Mouse (Mus musculus) heart, postnatal 25 days (tissue): ENCODE measurements around the gene Cdk17. TPM values are rescaled to one million over a fixed set of nuclear protein-coding genes. Genes with fewer than 3 reads are reported as not detected.

Source experiments
- DNase-seq: peaks from one replicate; pipeline ENCODE4 v3.0.0; 2022; ENCODE audit warnings: low spot score
- intact Hi-C: fragments of 180-260 bp; cut with DNase I; formaldehyde crosslinking; loops from one replicate; pipeline ENCODE4 v1.15.1; 2025
- total RNA-seq, 2 experiments: library from RNA; stranded (reverse); gene quantifications; 2 replicates each; pipeline ENCODE4 v1.2.3; 2021

Cdk17 gene
- total RNA-seq, 2 experiments from 2014 or later, result 16.2 to 19.7 TPM

GRCm38 (mm10) chr10:93163711-93164488 lies 3.2 kb downstream of the Cdk17 start:
- DNase-seq, result no peak
- intact Hi-C loops, result loop anchor here (5.0 kb wide), 4 partner anchors 38 to 308 kb away; no protein-coding TSS in a partner anchor

- intact Hi-C loops, result no loop called here
- DNase-seq, result no peak
These were observed 5.0 kb downstream of the Cdk17 start for GRCm38 (mm10) chr10:93165416-93166381.

DNA sequence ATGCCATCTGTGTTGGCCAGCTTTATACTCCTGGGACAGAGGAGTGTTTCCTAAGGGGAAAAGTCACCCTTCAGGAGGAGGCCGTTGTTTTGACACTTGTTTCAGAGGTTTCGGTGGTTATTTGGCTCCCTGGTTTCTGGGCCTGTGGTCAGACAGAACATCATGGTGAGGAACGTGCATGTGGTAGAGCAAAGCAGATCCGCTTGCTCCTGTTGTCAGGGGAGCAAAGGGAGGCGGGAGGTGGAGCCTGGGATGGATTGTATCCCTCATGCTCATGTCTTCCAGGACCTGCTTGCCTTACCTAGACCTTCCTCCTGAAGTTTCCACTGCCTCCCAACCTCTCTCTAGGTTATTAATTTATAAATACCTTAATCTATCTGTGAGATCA lies 5.7 kb downstream of the Cdk17 start:
- intact Hi-C loops, result no loop called here

GRCm38 (mm10) chr10:93167311-93167710 lies 6.6 kb downstream of the Cdk17 start:
- intact Hi-C loops, result no loop called here
- no peak for DNase-seq

More for the DNA sequence above, 5.7 kb downstream of the Cdk17 start:
- no peak for DNase-seq

DNA sequence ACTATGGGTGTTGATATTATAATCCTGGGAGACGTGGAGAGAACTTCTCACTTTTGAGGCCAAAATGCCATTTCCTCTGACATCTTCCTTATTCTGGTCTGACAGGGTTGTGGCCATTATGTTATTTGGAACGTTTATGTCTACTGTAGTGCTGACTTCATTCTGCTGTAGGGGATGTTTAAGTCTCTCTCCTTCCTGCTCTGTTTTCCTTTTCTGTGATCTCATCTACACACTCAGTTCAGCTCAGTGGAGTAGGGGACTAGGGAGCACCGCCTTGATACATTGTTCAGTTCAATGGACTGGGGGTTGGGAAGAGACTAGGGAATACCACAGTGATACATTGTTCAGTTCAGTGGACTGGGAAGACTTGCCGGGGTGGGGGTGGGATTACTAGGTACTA lies 7.4 kb downstream of the Cdk17 start:
- intact Hi-C loops, result no loop called here

DNA sequence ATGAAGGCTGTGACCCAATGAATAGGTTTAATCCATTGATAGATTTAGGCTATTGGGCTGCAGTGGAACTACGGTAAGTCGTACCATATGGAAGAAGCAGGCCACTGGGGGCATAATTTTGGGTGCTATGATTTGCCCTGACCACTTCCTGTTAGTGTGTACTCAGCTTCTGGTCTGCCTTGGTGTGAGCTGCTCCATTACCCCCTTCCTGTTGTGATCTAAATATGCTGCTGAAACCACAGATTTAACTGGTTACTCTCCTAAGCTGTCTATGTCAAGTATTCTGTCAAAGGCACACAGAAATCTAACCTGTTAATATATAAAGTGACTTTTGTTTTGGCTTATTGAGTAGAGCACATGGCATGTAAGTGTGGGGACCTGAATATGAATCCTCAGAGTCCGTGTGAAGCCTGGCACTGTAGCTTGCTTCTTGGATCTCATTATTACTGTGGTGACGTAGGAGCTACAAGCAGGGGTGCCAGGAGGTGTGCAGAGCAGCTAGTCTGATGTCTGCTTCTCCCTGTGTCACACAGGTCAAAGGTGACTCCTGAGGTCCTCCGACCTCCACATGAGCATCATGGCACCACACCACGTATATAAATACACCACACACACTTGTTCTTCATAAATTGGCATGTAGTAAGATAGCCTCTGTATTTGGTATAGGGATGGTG lies 10.6 kb downstream of the Cdk17 start:
- intact Hi-C loops, result no loop called here
- no peak for DNase-seq

More for the DNA sequence above, 7.4 kb downstream of the Cdk17 start:
- no peak for DNase-seq

- intact Hi-C loops, result no loop called here
These were observed 16.8 kb downstream of the Cdk17 start for GRCm38 (mm10) chr10:93177471-93177870.

GRCm38 (mm10) chr10:93177874-93178273 lies 17.2 kb downstream of the Cdk17 start:
- DNase-seq, result no peak
- intact Hi-C loops, result no loop called here

More at GRCm38 (mm10) chr10:93177471-93177870, 16.8 kb downstream of the Cdk17 start:
- no peak for DNase-seq

GRCm38 (mm10) chr10:93178662-93179061 lies 18.0 kb downstream of the Cdk17 start:
- intact Hi-C loops, result no loop called here
- DNase-seq, result no peak

DNA sequence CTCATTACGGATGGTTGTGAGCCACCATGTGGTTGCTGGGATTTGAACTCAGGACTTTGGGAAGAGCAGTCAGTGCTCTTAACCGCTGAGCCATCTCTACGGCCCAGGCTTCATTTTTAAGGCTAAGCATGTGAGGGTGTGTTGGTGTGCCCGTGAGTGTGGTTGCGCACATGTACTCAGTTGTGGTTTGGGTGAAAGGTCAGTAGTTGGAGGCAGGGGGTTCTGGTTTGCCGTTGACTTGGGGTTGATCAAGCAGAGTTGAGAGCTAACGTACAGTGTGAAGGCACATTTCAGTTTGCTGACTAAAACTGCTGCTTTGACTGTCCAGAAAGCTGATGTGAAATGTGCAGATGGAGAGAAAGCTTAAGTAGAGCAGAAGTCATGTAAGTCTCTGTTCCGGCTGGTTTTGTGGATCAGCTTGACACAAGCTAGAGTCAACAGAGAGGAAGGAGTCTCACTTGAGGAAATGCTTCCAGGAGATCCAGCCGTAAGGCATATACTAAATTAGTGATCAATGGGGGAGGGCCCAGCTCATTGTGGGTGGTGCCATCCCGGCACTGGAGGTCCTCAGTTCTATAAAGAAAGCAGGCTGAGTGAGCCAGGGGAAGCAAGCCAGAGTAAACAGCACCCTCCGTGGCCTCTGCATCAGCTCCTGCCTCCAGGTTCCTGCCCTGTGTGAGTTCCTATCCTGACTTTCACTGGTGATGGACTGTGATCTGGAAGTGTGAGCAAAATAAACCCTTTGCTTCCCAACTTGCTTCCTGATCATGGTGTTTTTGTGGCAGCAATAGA lies 19.2 kb downstream of the Cdk17 start:
- no peak for DNase-seq
- intact Hi-C loops, result no loop called here

DNA sequence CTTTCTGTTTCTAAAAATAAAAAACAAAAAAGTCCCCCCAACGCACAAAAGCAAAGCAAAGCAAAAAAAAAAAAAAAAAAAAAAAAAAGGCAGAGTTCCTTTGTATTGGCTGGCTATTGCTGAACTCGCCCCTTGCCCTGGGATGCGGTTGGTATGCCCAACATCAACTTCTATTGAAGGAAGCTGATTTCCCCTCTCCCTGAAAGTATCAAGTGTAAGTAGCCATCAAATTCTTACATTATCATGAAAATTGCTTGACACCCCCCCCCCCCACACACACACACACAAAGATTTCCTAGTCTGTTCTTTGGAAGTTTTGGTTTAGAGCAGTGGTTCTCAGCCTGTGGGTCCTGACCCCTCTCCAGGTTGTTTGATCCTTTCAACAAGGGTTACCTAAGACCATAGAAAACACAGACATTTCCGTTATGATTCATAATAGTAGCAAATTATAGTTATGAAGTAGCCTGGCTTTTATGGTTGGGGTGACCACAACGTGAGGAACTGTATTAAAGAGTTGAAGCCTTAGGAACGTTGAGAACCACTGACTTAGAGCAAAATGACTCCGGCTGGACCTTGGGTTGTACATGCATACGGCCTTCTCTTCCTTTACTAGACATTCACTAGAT lies 23.8 kb downstream of the Cdk17 start:
- intact Hi-C loops, result no loop called here
- no peak for DNase-seq

GRCm38 (mm10) chr10:93188440-93188999 lies 27.8 kb downstream of the Cdk17 start:
- no peak for DNase-seq
- intact Hi-C loops, result no loop called here

DNA sequence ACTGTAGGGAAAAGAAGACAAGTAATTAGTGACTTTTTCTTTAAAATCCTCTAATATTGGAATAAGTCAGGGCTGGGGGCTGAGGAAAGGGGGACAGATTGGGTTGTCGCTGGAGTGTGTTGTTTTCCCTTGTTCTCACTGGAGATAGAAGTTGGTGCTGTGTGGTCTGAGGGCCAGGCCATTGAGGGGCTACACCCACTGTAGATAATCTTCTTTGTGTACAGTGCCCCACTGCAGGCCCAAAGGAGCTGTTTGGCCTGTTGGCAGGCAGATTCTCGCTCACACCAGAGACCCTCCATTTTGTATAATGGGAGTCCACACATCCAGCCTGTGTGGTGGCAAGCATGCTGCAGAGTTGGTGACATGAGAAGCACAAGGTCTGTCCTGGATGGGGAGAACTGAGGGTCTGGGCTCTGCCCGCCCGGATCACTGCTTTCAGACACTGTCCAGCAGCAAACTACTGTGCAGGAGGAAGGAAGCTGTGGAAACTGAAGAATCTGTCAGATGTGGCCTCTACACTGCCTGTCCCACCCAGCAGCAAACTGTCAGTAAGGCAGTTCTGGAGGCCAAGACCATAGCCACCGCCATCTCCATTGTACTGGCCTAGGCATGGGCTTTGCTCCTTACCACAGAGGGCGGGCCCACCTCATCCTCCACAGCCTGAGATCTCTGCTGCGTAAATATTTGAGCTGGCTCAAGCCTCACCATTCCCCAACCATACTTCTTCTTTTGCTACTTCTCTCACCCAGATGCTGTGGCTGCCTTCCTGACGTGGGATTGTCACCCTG lies 30.0 kb downstream of the Cdk17 start:
- DNase-seq, result no peak
- intact Hi-C loops, result no loop called here

- intact Hi-C loops, result no loop called here
- DNase-seq, result no peak
These were observed 36.4 kb downstream of the Cdk17 start for GRCm38 (mm10) chr10:93197092-93197491.

- intact Hi-C loops, result no loop called here
These were observed 38.3 kb downstream of the Cdk17 start for GRCm38 (mm10) chr10:93198958-93199357.

DNA sequence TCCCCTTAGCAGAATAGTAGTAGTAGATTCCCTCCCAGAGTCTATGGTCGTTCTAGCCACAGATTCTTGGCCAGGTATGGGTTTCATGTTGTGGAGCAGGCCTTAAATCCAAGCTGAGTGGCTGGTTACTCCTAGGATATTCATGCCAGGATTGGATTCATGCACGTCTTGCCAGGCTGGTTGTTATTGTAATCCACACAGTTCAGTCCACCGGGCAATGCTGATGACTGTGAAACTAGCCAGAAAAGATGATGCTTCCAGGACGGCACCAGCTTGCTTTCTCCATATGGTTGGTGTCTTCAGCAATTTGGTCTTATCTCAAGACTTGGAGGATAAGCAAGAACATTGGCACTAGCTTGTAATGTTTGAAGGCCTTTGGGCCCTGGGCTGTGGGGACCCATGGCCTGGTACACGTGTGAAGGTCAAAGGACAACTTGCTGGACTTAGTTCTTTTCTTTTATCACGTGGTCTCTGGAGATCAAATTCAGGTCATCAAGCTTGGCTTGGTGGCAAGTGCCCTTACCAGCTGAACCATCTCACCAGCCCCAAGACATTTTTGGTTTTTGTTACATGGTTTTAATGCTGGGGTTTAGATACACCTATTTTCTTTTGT lies 41.3 kb downstream of the Cdk17 start:
- no peak for DNase-seq
- intact Hi-C loops, result loop anchor here (5.0 kb wide), 1 partner anchor 40 kb away; the partner anchor contains the start of gene Cdk17

More at GRCm38 (mm10) chr10:93198958-93199357, 38.3 kb downstream of the Cdk17 start:
- DNase-seq, result no peak

DNA sequence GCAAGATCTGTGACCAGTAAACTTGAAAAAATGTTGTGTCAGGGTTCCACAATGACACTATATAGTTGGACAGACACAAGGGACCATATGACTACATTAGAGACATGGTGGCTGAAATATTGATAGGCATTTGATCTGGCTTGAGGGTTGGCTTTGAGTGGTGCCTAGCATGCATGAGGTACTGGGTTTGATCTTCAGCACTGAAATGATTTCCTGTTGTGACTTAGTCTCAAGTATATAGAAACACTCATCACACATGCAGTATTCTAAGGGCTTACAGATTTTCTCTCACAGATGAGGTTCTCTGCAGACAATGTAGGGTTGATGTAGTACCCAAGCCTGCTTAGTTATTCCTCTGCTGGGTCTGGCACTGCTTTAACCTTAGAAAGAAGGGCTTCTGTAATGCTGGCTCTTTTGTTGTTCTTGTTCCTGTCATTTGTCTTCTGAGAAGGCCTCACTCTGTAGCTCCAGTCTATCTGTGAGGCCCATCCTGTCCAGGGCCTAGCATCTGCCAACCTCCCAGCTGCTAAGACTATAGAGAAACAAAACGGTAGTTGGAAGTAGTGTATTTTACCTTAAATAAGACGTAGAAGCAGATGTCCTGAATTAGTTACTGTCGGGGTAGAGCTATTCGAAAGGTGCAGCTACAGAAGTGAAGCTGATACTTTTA lies 44.7 kb downstream of the Cdk17 start:
- no peak for DNase-seq
- intact Hi-C loops, result no loop called here
